Mouse (Mus musculus) brain, embryonic 18.5 days (tissue): ENCODE data around the gene Erbb2.
A peak's percentile ranks its signal among the peaks of the same experiment; 100 is the strongest.

ENCODE experiments used
- DNase-seq: peaks from one replicate; pipeline ENCODE4 v3.0.0-alpha.2; 2012; ENCODE audit warnings: low read depth, low spot score

Gene Erbb2

GRCm38 (mm10) chr11:98418939-98419547 is 6.8 kb downstream of the Erbb2 start:
- no peak for DNase-seq

GRCm38 (mm10) chr11:98426592-98426991 is 14.3 kb downstream of the Erbb2 start:
- no peak for DNase-seq

- no peak for DNase-seq
These were observed 16.2 kb downstream of the Erbb2 start for GRCm38 (mm10) chr11:98428436-98428835.

- no peak for DNase-seq
These were observed 19.7 kb downstream of the Erbb2 start for GRCm38 (mm10) chr11:98431743-98432502.

GRCm38 (mm10) chr11:98435723-98436122 is 23.5 kb downstream of the Erbb2 start:
- no peak for DNase-seq

GRCm38 (mm10) chr11:98437441-98437840 is 25.2 kb downstream of the Erbb2 start:
- DNase-seq: no peak

- peak; percentile 81 for DNase-seq
These were observed 26.3 kb downstream of the Erbb2 start, which contains the start of gene Mien1 for GRCm38 (mm10) chr11:98438331-98439158. TSS of gene Mien1 (minus strand) at chr11:98438991.

GRCm38 (mm10) chr11:98443688-98444087 is 31.4 kb downstream of the Erbb2 start:
- no peak for DNase-seq

- DNase-seq: no peak
These were observed 33.0 kb downstream of the Erbb2 start for GRCm38 (mm10) chr11:98445238-98445637.

- DNase-seq: no peak
These were observed 33.4 kb downstream of the Erbb2 start for GRCm38 (mm10) chr11:98445679-98446078.

GRCm38 (mm10) chr11:98446213-98446561 is 33.9 kb downstream of the Erbb2 start, which contains the start of gene Grb7:
TSS of gene Grb7 (plus strand) at chr11:98446394.
- no peak for DNase-seq

- no peak for DNase-seq
These were observed 34.5 kb downstream of the Erbb2 start for GRCm38 (mm10) chr11:98446562-98447474.

- no peak for DNase-seq
These were observed 35.2 kb downstream of the Erbb2 start for GRCm38 (mm10) chr11:98447475-98447834.

GRCm38 (mm10) chr11:98448191-98448790 is 36.0 kb downstream of the Erbb2 start:
- no peak for DNase-seq

- DNase-seq: no peak
These were observed 37.1 kb downstream of the Erbb2 start for GRCm38 (mm10) chr11:98449419-98449818.

- DNase-seq: no peak
These were observed 37.9 kb downstream of the Erbb2 start for GRCm38 (mm10) chr11:98449921-98450771.

- DNase-seq: no peak
These were observed 43.2 kb downstream of the Erbb2 start for GRCm38 (mm10) chr11:98455484-98455883.

GRCm38 (mm10) chr11:98456545-98456944 is 44.3 kb downstream of the Erbb2 start:
- DNase-seq: no peak

GRCm38 (mm10) chr11:98456945-98457344 is 44.7 kb downstream of the Erbb2 start:
- no peak for DNase-seq
